Mouse (Mus musculus) limb, embryonic 13.5 days (tissue): ENCODE data around the gene Rpl23. TPM values are rescaled to one million over a fixed set of nuclear protein-coding genes. Genes with fewer than 3 reads are reported as not detected.

Source experiments
- ATAC-seq: fragments of 200-750 bp; cut with Nextera tagmentation; 2 replicates; pipeline ENCODE4 v1.8.0; 2017; ENCODE audit warnings: low read depth, moderate number of reproducible peaks, moderate TSS enrichment; ENCODE audit not compliant: low FRiP score
- H3K27ac ChIP-seq: fragments of 300-500 bp; sonication (generic); 2 replicates; pipeline ENCODE4 v1.5.1; 2015; ENCODE audit warnings: inconsistent platforms, mild to moderate bottlenecking, moderate library complexity
- H3K27me3 ChIP-seq: fragments of 300-500 bp; sonication (generic); 2 replicates; pipeline ENCODE4 v1.6.1; 2015; ENCODE audit warnings: mild to moderate bottlenecking, inconsistent platforms
- H3K36me3 ChIP-seq: fragments of 300-500 bp; sonication (generic); 2 replicates; pipeline ENCODE4 v1.6.1; 2015; ENCODE audit warnings: inconsistent platforms, mild to moderate bottlenecking, moderate library complexity
- H3K4me1 ChIP-seq: fragments of 300-500 bp; sonication (generic); 2 replicates; pipeline ENCODE4 v1.6.1; 2015; ENCODE audit warnings: inconsistent platforms
- H3K4me2 ChIP-seq: fragments of 300-500 bp; sonication (generic); replicated peaks from 2 replicates; pipeline ENCODE4 v1.6.1; 2015; ENCODE audit warnings: inconsistent platforms, mild to moderate bottlenecking, moderate library complexity
- H3K4me3 ChIP-seq: fragments of 300-500 bp; sonication (generic); 2 replicates; pipeline ENCODE4 v1.5.1; 2015; ENCODE audit warnings: moderate library complexity, mild to moderate bottlenecking, inconsistent platforms
- H3K9ac ChIP-seq: fragments of 300-500 bp; sonication (generic); 2 replicates; pipeline ENCODE4 v1.6.1; 2015; ENCODE audit warnings: mild to moderate bottlenecking, inconsistent platforms
- H3K9me3 ChIP-seq: fragments of 300-500 bp; sonication (generic); 2 replicates; pipeline ENCODE4 v1.6.1; 2016; ENCODE audit warnings: inconsistent platforms
- WGBS: fragments of 180-500 bp; shearing (Covaris S2); methylation state at CpG from one replicate; pipeline ENCODE4 v1.1.7; 2015; 5-methylcytosine and 5-hydroxymethylcytosine counted together
- polyA plus RNA-seq: library from polyadenylated mRNA; unstranded; fragments of >200 nt; fragmentation: Nextera tagmentation; extraction: Ambion mirVana; gene quantifications from 2 replicates; pipeline ENCODE4 v1.2.1, GENCODE M21; 2015

Rpl23 gene
- polyA plus RNA-seq, 1 experiment from 2014 or later: 547 TPM

- H3K27me3 ChIP-seq: no peaks in the 10 kb centered on the region
- H3K27ac ChIP-seq: peak overlapping the region; percentile 89
- H3K36me3 ChIP-seq: peaks cover 38% of the 10 kb centered on the region
- 11% methylated on average over 9 of the region's 9 CpGs for WGBS
- H3K4me2 ChIP-seq: peak overlapping the region; percentile 67
- H3K9ac ChIP-seq: peak overlapping the region; percentile 51; the same call in 1 of the 2 replicates
- peak overlapping the region; percentile 33 for H3K4me3 ChIP-seq
- peaks cover 84% of the 10 kb centered on the region for H3K4me1 ChIP-seq
- no peaks in the 10 kb centered on the region for H3K9me3 ChIP-seq
- ATAC-seq: no peak
These were observed 22.8 kb upstream of the Rpl23 start for GRCm38 (mm10) chr11:97804841-97805661.

- peak overlapping the region; percentile 67 for H3K4me2 ChIP-seq
These were observed 21.6 kb upstream of the Rpl23 start for GRCm38 (mm10) chr11:97803847-97804246.

GRCm38 (mm10) chr11:97802495-97802894 lies 20.3 kb upstream of the Rpl23 start:
- Histone ChIP-seq H3K9ac (no peak overlapping the region), H3K4me3 (peak overlapping the region; percentile 73; the same call in 1 of the 2 replicates)
- 63% methylated on average over 3 of the region's 6 CpGs for WGBS

More at GRCm38 (mm10) chr11:97803847-97804246, 21.6 kb upstream of the Rpl23 start:
- peaks cover 27% of the 10 kb centered on the region for H3K36me3 ChIP-seq
- H3K27ac ChIP-seq: peak overlapping the region; percentile 89; the same call in 1 of the 2 replicates
- H3K4me1 ChIP-seq: peaks cover 73% of the 10 kb centered on the region
- no peak for ATAC-seq
- no peaks in the 10 kb centered on the region for H3K9me3 ChIP-seq
- H3K4me3 ChIP-seq: no peak overlapping the region
- WGBS: 68% methylated on average over 5 of the region's 5 CpGs
- no peaks in the 10 kb centered on the region for H3K27me3 ChIP-seq
- no peak overlapping the region for H3K9ac ChIP-seq

GRCm38 (mm10) chr11:97802194-97802470 lies 19.9 kb upstream of the Rpl23 start:
- Histone ChIP-seq H3K36me3 (peaks cover 12% of the 10 kb centered on the region), H3K27ac (0 out of 2 replicates have a peak overlapping the region, but pooled peaks have one; percentile 96), H3K4me3 (peak overlapping the region; percentile 73), H3K4me1 (peaks cover 66% of the 10 kb centered on the region), H3K9me3 (no peaks in the 10 kb centered on the region), H3K27me3 (no peaks in the 10 kb centered on the region), H3K9ac (no peak overlapping the region; the same call in 1 of the 2 replicates), H3K4me2 (peak overlapping the region; percentile 74)
- WGBS: 23% methylated on average over 1 of the region's 1 CpGs
- ATAC-seq: no peak

More at GRCm38 (mm10) chr11:97802495-97802894, 20.3 kb upstream of the Rpl23 start:
- no peaks in the 10 kb centered on the region for H3K9me3 ChIP-seq
- peaks cover 16% of the 10 kb centered on the region for H3K36me3 ChIP-seq
- no peak overlapping the region for H3K27ac ChIP-seq
- no peaks in the 10 kb centered on the region for H3K27me3 ChIP-seq
- peaks cover 69% of the 10 kb centered on the region for H3K4me1 ChIP-seq
- ATAC-seq: no peak
- peak overlapping the region; percentile 74 for H3K4me2 ChIP-seq

- Histone ChIP-seq H3K9ac (peak overlapping the region; percentile 92), H3K4me3 (peak overlapping the region; percentile 73), H3K27me3 (no peaks in the 10 kb centered on the region), H3K4me2 (peak overlapping the region; percentile 74), H3K4me1 (peaks cover 61% of the 10 kb centered on the region), H3K36me3 (peaks cover 7% of the 10 kb centered on the region), H3K9me3 (no peaks in the 10 kb centered on the region), H3K27ac (peak overlapping the region; percentile 96)
- 27% methylated on average over 8 of the region's 8 CpGs for WGBS
- ATAC-seq: no peak
These were observed 19.4 kb upstream of the Rpl23 start for GRCm38 (mm10) chr11:97801409-97802193.

- peaks cover 53% of the 10 kb centered on the region for H3K4me1 ChIP-seq
- 3% methylated on average over 17 of the region's 17 CpGs for WGBS
- no peak for ATAC-seq
- H3K27ac ChIP-seq: peak overlapping the region; percentile 96
- no peaks in the 10 kb centered on the region for H3K27me3 ChIP-seq
- H3K9me3 ChIP-seq: no peaks in the 10 kb centered on the region
- peaks cover 5% of the 10 kb centered on the region; the same call in 1 of the 2 replicates for H3K36me3 ChIP-seq
- H3K4me3 ChIP-seq: peak overlapping the region; percentile 73
- peak overlapping the region; percentile 74 for H3K4me2 ChIP-seq
- peak overlapping the region; percentile 92 for H3K9ac ChIP-seq
These were observed 18.6 kb upstream of the Rpl23 start for GRCm38 (mm10) chr11:97800691-97801408.

- H3K4me1 ChIP-seq: peaks cover 46% of the 10 kb centered on the region
- peak overlapping the region; percentile 96 for H3K27ac ChIP-seq
- peaks cover 5% of the 10 kb centered on the region; the same call in 1 of the 2 replicates for H3K36me3 ChIP-seq
- H3K9ac ChIP-seq: peak overlapping the region; percentile 92
- H3K9me3 ChIP-seq: no peaks in the 10 kb centered on the region
- no peaks in the 10 kb centered on the region for H3K27me3 ChIP-seq
- 1% methylated on average over 32 of the region's 43 CpGs for WGBS
- ATAC-seq: peak; percentile 73
- H3K4me3 ChIP-seq: peak overlapping the region; percentile 73
- H3K4me2 ChIP-seq: peak overlapping the region; percentile 74
These were observed 17.9 kb upstream of the Rpl23 start for GRCm38 (mm10) chr11:97799994-97800690.

GRCm38 (mm10) chr11:97799146-97799993 lies 17.1 kb upstream of the Rpl23 start:
- Histone ChIP-seq H3K4me3 (peak overlapping the region; percentile 73), H3K9me3 (no peaks in the 10 kb centered on the region), H3K27ac (peak overlapping the region; percentile 96), H3K27me3 (no peaks in the 10 kb centered on the region), H3K9ac (peak overlapping the region; percentile 92), H3K4me1 (peaks cover 39% of the 10 kb centered on the region), H3K36me3 (peaks cover 5% of the 10 kb centered on the region; the same call in 1 of the 2 replicates), H3K4me2 (peak overlapping the region; percentile 74)
- peak; percentile 82 for ATAC-seq
- WGBS: under 1% methylated on average over 67 of the region's 71 CpGs

- peak within 1 kb of the TSS; percentile 73 for H3K4me3 ChIP-seq
- H3K27me3 ChIP-seq: no peaks in the 10 kb centered on the region
- under 1% methylated on average over 11 of the region's 11 CpGs for WGBS
- ATAC-seq: peak; percentile 42; the same call in 1 of the 2 replicates
- H3K4me2 ChIP-seq: peak within 1 kb of the TSS; percentile 74
- H3K9ac ChIP-seq: peak within 1 kb of the TSS; percentile 92
- peaks cover 5% of the 10 kb centered on the region; the same call in 1 of the 2 replicates for H3K36me3 ChIP-seq
- peak within 1 kb of the TSS; percentile 96 for H3K27ac ChIP-seq
- H3K9me3 ChIP-seq: no peaks in the 10 kb centered on the region
- H3K4me1 ChIP-seq: peaks cover 33% of the 10 kb centered on the region
These were observed 16.5 kb upstream of the Rpl23 start, which contains the start of gene Lasp1 for GRCm38 (mm10) chr11:97798782-97799145. TSS of gene Lasp1 (plus strand) at chr11:97799000.

GRCm38 (mm10) chr11:97798083-97798435 lies 15.8 kb upstream of the Rpl23 start:
- peak overlapping the region; percentile 73 for H3K4me3 ChIP-seq
- 0 out of 2 replicates have a peak, but pooled peaks cover 2% of the 10 kb centered on the region for H3K36me3 ChIP-seq
- ATAC-seq: no peak
- no peak overlapping the region for H3K9ac ChIP-seq
- no peaks in the 10 kb centered on the region for H3K9me3 ChIP-seq
- WGBS: 35% methylated on average over 8 of the region's 8 CpGs
- H3K4me1 ChIP-seq: peaks cover 30% of the 10 kb centered on the region
- peak overlapping the region; percentile 74 for H3K4me2 ChIP-seq
- H3K27ac ChIP-seq: no peak overlapping the region
- H3K27me3 ChIP-seq: no peaks in the 10 kb centered on the region
